Comparison of ENCODE assay signal across 17 mouse cellular contexts in the genomic region with DNA sequence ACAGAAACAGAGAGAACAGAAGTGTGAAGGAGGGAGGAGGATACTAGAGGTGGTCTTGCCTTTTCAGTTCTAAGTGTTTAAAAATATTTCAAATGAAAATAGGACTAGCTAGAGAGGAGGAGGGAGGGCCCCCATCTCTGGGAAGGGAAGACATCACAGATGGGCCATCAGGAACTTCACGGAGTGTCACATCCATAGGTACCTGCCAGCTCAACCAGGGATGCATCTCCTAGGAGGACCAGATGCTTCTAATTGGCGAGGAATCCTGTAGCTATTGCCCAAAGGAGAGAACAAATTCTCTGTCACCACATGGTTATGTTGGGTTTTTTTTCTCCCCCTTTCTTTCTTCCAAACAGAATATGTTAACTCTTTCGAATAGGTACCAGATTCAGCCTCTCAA.
DNase-seq lines count a peak whose midpoint lies in the region; ATAC-seq lines count a peak whose summit lies in the region.
"Had no signal": no experiment of that assay in that cellular context is flagged by ENCODE, and none has a peak within 500 bp of the region (broad histone marks: within the 10 kb centered on the region; RNA-seq: fewer than 3 reads in every experiment).

No protein-coding gene starts in this region.

- H3K36me3 ChIP-seq in forebrain, embryonic 13.5 days (ENCODE audit: poor library complexity, severe bottlenecking): no peaks in the 10 kb centered on the region
- no peaks in the 10 kb centered on the region for H3K36me3 ChIP-seq in forebrain, embryonic 11.5 days (ENCODE audit: control insufficient read depth, insufficient read depth, low read length)
- H3K36me3 ChIP-seq: heart, embryonic 13.5 days; hindbrain, embryonic 13.5 days; lung, embryonic 15.5 days had no signal

- WGBS in forebrain, embryonic 13.5 days: 81% methylated on average over 3 of the region's 3 CpGs
- WGBS in forebrain, embryonic 11.5 days: 77% methylated on average over 3 of the region's 3 CpGs

- H3K27ac ChIP-seq in forebrain, embryonic 13.5 days: peak overlapping the region; percentile 25; the same call in 1 of the 2 replicates
- no peak overlapping the region for H3K27ac ChIP-seq in forebrain, embryonic 11.5 days (ENCODE audit: low read depth, low read length)
- H3K27ac ChIP-seq: heart, embryonic 13.5 days; hindbrain, embryonic 13.5 days; lung, embryonic 15.5 days had no signal

- no peaks in the 10 kb centered on the region for H3K27me3 ChIP-seq in forebrain, embryonic 13.5 days
- no peaks in the 10 kb centered on the region for H3K27me3 ChIP-seq in forebrain, embryonic 11.5 days (ENCODE audit: control insufficient read depth, insufficient read depth, low read length)
- H3K27me3 ChIP-seq: heart, embryonic 13.5 days; hindbrain, embryonic 13.5 days; lung, embryonic 15.5 days; megakaryocyte, embryonic 14.5 days had no signal

- H3K4me1 ChIP-seq in forebrain, embryonic 13.5 days: peaks cover 29% of the 10 kb centered on the region
- H3K4me1 ChIP-seq in forebrain, embryonic 11.5 days (replicated peaks; ENCODE audit: control insufficient read depth, insufficient read depth, low read length): peaks cover 4% of the 10 kb centered on the region; the same call in 1 of the 2 replicates
- H3K4me1 ChIP-seq: heart, embryonic 13.5 days; lung, embryonic 15.5 days; megakaryocyte, embryonic 14.5 days had no signal

- peak; percentile 48; the same call in 1 of the 2 replicates for ATAC-seq in forebrain, embryonic 13.5 days
- ATAC-seq in forebrain, embryonic 11.5 days (replicated peaks; ENCODE audit: low FRiP score): no peak

- no peak overlapping the region for H3K4me3 ChIP-seq in forebrain, embryonic 13.5 days
- no peak overlapping the region for H3K4me3 ChIP-seq in forebrain, embryonic 11.5 days (ENCODE audit: low read depth, low read length)
- H3K4me3 ChIP-seq: heart, embryonic 13.5 days; hindbrain, embryonic 13.5 days; lung, embryonic 15.5 days; megakaryocyte, embryonic 14.5 days; myocyte had no signal

- no peak for DNase-seq in forebrain, embryonic 11.5 days (ENCODE audit: low spot score)
- DNase-seq in brain, adult 2 months (ENCODE audit: low read depth, low spot score): peak; percentile 98
- peak; percentile 81 to 87 for DNase-seq in cerebellum, postnatal 10 days
- peak; percentile 27 to 48 for DNase-seq in left cerebral cortex, postnatal 36 days (ENCODE audit: low spot score in 2 of 2)
- DNase-seq in thymus, postnatal 25 days: no peak
- DNase-seq in heart, postnatal 4 days: no peak
- DNase-seq in adrenal gland, postnatal 36 days: no peak
- DNase-seq: adrenal gland, postnatal 25 days; gastrocnemius, postnatal 10 days; kidney, adult 2 months; liver had no signal

- H3K4me2 ChIP-seq in forebrain, embryonic 13.5 days: no peak overlapping the region
- H3K4me2 ChIP-seq in forebrain, embryonic 11.5 days (ENCODE audit: low read depth, low read length, severe bottlenecking): no peak overlapping the region
- H3K4me2 ChIP-seq: heart, embryonic 13.5 days; hindbrain, embryonic 13.5 days; lung, embryonic 15.5 days had no signal

- H3K9me3 ChIP-seq in forebrain, embryonic 13.5 days (replicated peaks): no peaks in the 10 kb centered on the region
- no peaks in the 10 kb centered on the region for H3K9me3 ChIP-seq in forebrain, embryonic 11.5 days (ENCODE audit: control insufficient read depth, low read length)
- H3K9me3 ChIP-seq: heart, embryonic 13.5 days; hindbrain, embryonic 13.5 days; lung, embryonic 15.5 days had no signal

- intact Hi-C loops in left cerebral cortex, postnatal 36 days (cut with DNase I): no loop called here

- H3K9ac ChIP-seq in forebrain, embryonic 13.5 days: no peak overlapping the region
- H3K9ac ChIP-seq in forebrain, embryonic 11.5 days (ENCODE audit: low read length): no peak overlapping the region
- H3K9ac ChIP-seq: heart, embryonic 13.5 days; hindbrain, embryonic 13.5 days; lung, embryonic 15.5 days had no signal

Comparison
In these comparisons a context has a peak if more than half of its experiments do, and no peak if none do; other contexts are left out.
1. DNase-seq: peak in brain, adult 2 months (single experiment), cerebellum, postnatal 10 days (2 of 2) and left cerebral cortex, postnatal 36 days (2 of 2); none in forebrain, embryonic 11.5 days (single experiment), thymus, postnatal 25 days (single experiment), heart, postnatal 4 days (single experiment) and adrenal gland, postnatal 36 days (0 of 2).